Mouse (Mus musculus) G1E (cell line): ENCODE results near the gene A630089N07Rik. TPM values are rescaled to one million over a fixed set of nuclear protein-coding genes. Genes with fewer than 3 reads are reported as not detected.
"Not testable (repeated sequence)": the region's sequence is repeated elsewhere in the genome, so short reads cannot be mapped to it uniquely, and the experiment has no call there.

Experiments
- ATAC-seq: 2 replicates; pipeline ENCODE4 v1.8.0; 2016; ENCODE audit warnings: mild to moderate bottlenecking; ENCODE audit not compliant: insufficient number of reproducible peaks, poor library complexity, low FRiP score, severe bottlenecking; ENCODE audit errors: extremely low read depth
- DNase-seq: peaks from one replicate; pipeline ENCODE4 v3.0.0; 2012; ENCODE audit warnings: low spot score
- H3K27me3 ChIP-seq: 2 replicates; pipeline ENCODE4 v1.6.1; 2012; ENCODE audit warnings: mild to moderate bottlenecking, low read length, inconsistent platforms; ENCODE audit not compliant: insufficient read depth
- H3K36me3 ChIP-seq: replicated peaks from 2 replicates; pipeline ENCODE3; 2012; ENCODE audit warnings: mild to moderate bottlenecking, inconsistent platforms
- H3K4me1 ChIP-seq: 2 replicates; pipeline ENCODE4 v1.6.1; 2012; ENCODE audit warnings: low read depth, low read length, inconsistent platforms, mixed read lengths; ENCODE audit not compliant: insufficient read depth
- H3K4me3 ChIP-seq: 2 replicates; pipeline ENCODE4 v1.5.1; 2012; ENCODE audit warnings: low read depth, mild to moderate bottlenecking, inconsistent platforms, low read length, moderate library complexity, mixed read lengths
- H3K9me3 ChIP-seq: replicated peaks from 2 replicates; pipeline ENCODE4 v1.6.1; 2012; ENCODE audit warnings: inconsistent platforms
- CTCF ChIP-seq: IDR thresholded peaks from 2 replicates; pipeline ENCODE4 v1.5.1; 2012; ENCODE audit warnings: low read depth, low read length, inconsistent platforms, mixed read lengths
- GATA1 ChIP-seq: IDR thresholded peaks from 2 replicates; pipeline ENCODE4 v1.6.1; 2012; ENCODE audit warnings: borderline replicate concordance, low read length, inconsistent platforms, mixed read lengths
- GATA2 ChIP-seq: IDR thresholded peaks from 2 replicates; pipeline ENCODE4 v1.6.1; 2012; ENCODE audit warnings: low read depth, low read length, inconsistent platforms, borderline replicate concordance
- POLR2AphosphoS5 ChIP-seq: IDR thresholded peaks from 2 replicates; pipeline ENCODE4 v1.6.1; 2012; ENCODE audit warnings: low read depth, low read length, inconsistent platforms; ENCODE audit not compliant: insufficient replicate concordance
- TAL1 ChIP-seq: conservative IDR thresholded peaks from 2 replicates; pipeline ENCODE4 v1.6.1; 2012; ENCODE audit warnings: low read depth, low read length, inconsistent platforms, mixed read lengths
- polyA plus RNA-seq: library from polyadenylated mRNA; stranded (reverse); fragments of >175 nt; gene quantifications from 2 replicates; pipeline ENCODE4 v1.2.3, GENCODE M21; 2012
- total RNA-seq, 2 experiments: library from RNA; stranded (forward) in 1 of 2; stranded (reverse) in 1 of 2; fragments of 200-1000 nt in 1 of 2; fragments of >200 nt in 1 of 2; fragmentation: Nextera tagmentation in 1 of 2; gene quantifications; 2 replicates each; pipeline ENCODE4 v1.2.3; 2014 to 2017

Gene A630089N07Rik
- total and polyA plus RNA-seq, 3 experiments = 0.60 to 45.8 (median 23.0) TPM

- Histone ChIP-seq H3K27me3 (no peaks in the 10 kb centered on the region), H3K9me3 (peaks cover 32% of the 10 kb centered on the region), H3K4me3 (no peak overlapping the region), H3K4me1 (no peaks in the 10 kb centered on the region), H3K36me3 (peaks cover 33% of the 10 kb centered on the region)
- DNase-seq (no peak), ATAC-seq (peak; percentile 76)
- TF ChIP-seq POLR2AphosphoS5 = no peak
- no peak for TF ChIP-seq GATA1
- TF ChIP-seq CTCF = no peak
- no peak for TF ChIP-seq TAL1
- TF ChIP-seq GATA2 = no peak
Observed at GRCm38 (mm10) chr16:98022657-98023345, 59.4 kb downstream of the A630089N07Rik start.

- TF ChIP-seq POLR2AphosphoS5 = no peak
- no peak overlapping the region for H3K4me3 ChIP-seq
- no peaks in the 10 kb centered on the region for H3K4me1 ChIP-seq
- DNase-seq = no peak
- H3K36me3 ChIP-seq = peaks cover 35% of the 10 kb centered on the region
- no peak for ATAC-seq
- no peaks in the 10 kb centered on the region for H3K27me3 ChIP-seq
- H3K9me3 ChIP-seq = peaks cover 39% of the 10 kb centered on the region
Observed at GRCm38 (mm10) chr16:98022081-98022480, 60.2 kb downstream of the A630089N07Rik start.

GRCm38 (mm10) chr16:97997383-97997731 lies 84.9 kb downstream of the A630089N07Rik start:
- peaks cover 24% of the 10 kb centered on the region for H3K36me3 ChIP-seq
- H3K4me1 ChIP-seq = peaks cover 20% of the 10 kb centered on the region
- not testable (repeated sequence) for H3K27me3 ChIP-seq, DNase-seq
- peaks cover 21% of the 10 kb centered on the region for H3K9me3 ChIP-seq
- peak overlapping the region; percentile 77 for H3K4me3 ChIP-seq
- peak; percentile 6; the same call in 1 of the 2 replicates for ATAC-seq

GRCm38 (mm10) chr16:97996616-97997382 lies 85.5 kb downstream of the A630089N07Rik start, which contains the start of gene B230307C23Rik:
Gene B230307C23Rik, plus strand, starts transcription at chr16:97997315.
- TF ChIP-seq POLR2AphosphoS5 = no peak
- TF ChIP-seq GATA2 = no peak
- TF ChIP-seq GATA1 = no peak
- no peak for TF ChIP-seq TAL1
- no peak for TF ChIP-seq CTCF
- ATAC-seq (peak; percentile 94), DNase-seq (peak; percentile 77)
- peaks cover 18% of the 10 kb centered on the region for H3K36me3 ChIP-seq
- peak within 1 kb of the TSS; percentile 77 for H3K4me3 ChIP-seq
- peaks cover 20% of the 10 kb centered on the region for H3K4me1 ChIP-seq
- 0 out of 2 replicates have a peak, but pooled peaks cover 4% of the 10 kb centered on the region for H3K27me3 ChIP-seq
- peaks cover 16% of the 10 kb centered on the region for H3K9me3 ChIP-seq

- H3K9me3 ChIP-seq = peaks cover 15% of the 10 kb centered on the region
- TF ChIP-seq GATA2 = no peak
- no peak for TF ChIP-seq POLR2AphosphoS5
- TF ChIP-seq CTCF = no peak
- TF ChIP-seq GATA1 = no peak
- no peak for TF ChIP-seq TAL1
- DNase-seq (no peak), ATAC-seq (no peak)
- H3K36me3 ChIP-seq = peaks cover 18% of the 10 kb centered on the region
- peaks cover 20% of the 10 kb centered on the region for H3K4me1 ChIP-seq
- 0 out of 2 replicates have a peak, but pooled peaks cover 4% of the 10 kb centered on the region for H3K27me3 ChIP-seq
- H3K4me3 ChIP-seq = peak overlapping the region; percentile 77
Observed at GRCm38 (mm10) chr16:97995849-97996615, 86.2 kb downstream of the A630089N07Rik start.

GRCm38 (mm10) chr16:97992477-97992876 lies 89.8 kb downstream of the A630089N07Rik start:
- not testable (repeated sequence) for H3K36me3 ChIP-seq, ATAC-seq, DNase-seq, H3K27me3 ChIP-seq, H3K4me3 ChIP-seq, H3K9me3 ChIP-seq
- H3K4me1 ChIP-seq = peaks cover 13% of the 10 kb centered on the region
